12 mouse cellular contexts compared by ENCODE assay signal in the genomic region with DNA sequence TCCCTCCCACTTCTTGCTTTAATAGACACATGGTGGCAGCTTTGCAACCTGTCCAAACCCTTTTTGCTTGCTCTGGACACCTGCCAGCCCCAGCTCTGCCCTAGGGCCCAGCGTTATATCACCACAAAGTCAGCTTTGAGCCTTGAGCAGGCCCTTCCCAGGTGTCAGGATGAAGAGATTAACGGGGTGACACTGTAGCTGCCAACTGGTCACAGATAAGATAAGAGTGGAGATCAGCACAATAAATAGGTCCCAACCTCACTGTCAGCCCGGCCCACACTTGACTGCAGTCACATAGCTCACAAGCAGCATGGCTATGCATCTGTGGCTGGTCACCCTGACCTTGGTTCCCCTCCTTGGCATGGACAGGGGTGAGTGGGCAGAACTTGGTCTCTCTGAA. TPM values are rescaled to one million over a fixed set of nuclear protein-coding genes. Genes with fewer than 3 reads are reported as not detected.
DNase-seq lines count a peak whose midpoint lies in the region; ATAC-seq lines count a peak whose summit lies in the region.
"Had no signal": no experiment of that assay in that cellular context is flagged by ENCODE, and none has a peak within 500 bp of the region (broad histone marks: within the 10 kb centered on the region; RNA-seq: fewer than 3 reads in every experiment).

Gene Spink4 (plus strand): TSS at position 268 of the 400 bp plus-strand sequence.

- H3K27ac ChIP-seq in heart, embryonic 12.5 days (ENCODE audit: poor library complexity, severe bottlenecking) = peak within 1 kb of the TSS; percentile 47
- no peak within 1 kb of the TSS for H3K27ac ChIP-seq in kidney, embryonic 16.5 days (ENCODE audit: low read length)
- H3K27ac ChIP-seq in forebrain, embryonic 14.5 days (ENCODE audit: low read depth, low read length) = no peak within 1 kb of the TSS
- H3K27ac ChIP-seq: heart, adult 2 months had no signal

- no peak within 1 kb of the TSS for H3K9ac ChIP-seq in heart, embryonic 12.5 days
- 0 out of 2 replicates have a peak within 1 kb of the TSS, but pooled peaks have one; percentile 8 for H3K9ac ChIP-seq in kidney, embryonic 16.5 days (replicated peaks; ENCODE audit: low read length)
- no peak within 1 kb of the TSS for H3K9ac ChIP-seq in forebrain, embryonic 14.5 days (ENCODE audit: low read length)

- WGBS in heart, embryonic 12.5 days = 11% methylated on average over 3 of the region's 3 CpGs
- 37% methylated on average over 3 of the region's 3 CpGs for WGBS in kidney, embryonic 16.5 days
- 60% methylated on average over 3 of the region's 3 CpGs for WGBS in forebrain, embryonic 14.5 days

- no peak within 1 kb of the TSS for H3K4me2 ChIP-seq in heart, embryonic 12.5 days
- no peak within 1 kb of the TSS for H3K4me2 ChIP-seq in kidney, embryonic 16.5 days (replicated peaks; ENCODE audit: low read depth, low read length)
- H3K4me2 ChIP-seq in forebrain, embryonic 14.5 days (ENCODE audit: low read length) = no peak within 1 kb of the TSS

- H3K4me3 ChIP-seq in heart, embryonic 12.5 days = no peak within 1 kb of the TSS
- H3K4me3 ChIP-seq in kidney, embryonic 16.5 days (ENCODE audit: low read length) = no peak within 1 kb of the TSS
- no peak within 1 kb of the TSS for H3K4me3 ChIP-seq in forebrain, embryonic 14.5 days (ENCODE audit: low read depth, low read length)
- H3K4me3 ChIP-seq: heart, adult 2 months had no signal

- peak; percentile 59 for ATAC-seq in heart, embryonic 12.5 days (ENCODE audit: insufficient number of reproducible peaks, low FRiP score)
- no peak for ATAC-seq in kidney, embryonic 16.5 days (ENCODE audit: low FRiP score, low TSS enrichment)
- no peak for ATAC-seq in forebrain, embryonic 14.5 days
- ATAC-seq: CD4-positive, CD25-positive, alpha-beta regulatory T cell, adult 4 months had no signal

- no peak for DNase-seq in heart, adult 8-10 months (ENCODE audit: low spot score)
- peak in 1 of 2 experiments; percentile 30 for DNase-seq in adrenal gland, postnatal 4 days (ENCODE audit: low spot score in 2 of 2)
- DNase-seq in lung, postnatal 36 days = peak; percentile 43
- no peak for DNase-seq in forebrain, embryonic 14.5 days (ENCODE audit: low spot score)
- DNase-seq in layer of hippocampus, adult 8-10 months (ENCODE audit: low spot score in 2 of 2) = no peak
- no peak for DNase-seq in thymus, postnatal 25 days

- no peaks in the 10 kb centered on the region for H3K9me3 ChIP-seq in heart, embryonic 12.5 days (replicated peaks)
- H3K9me3 ChIP-seq in kidney, embryonic 16.5 days (ENCODE audit: low read length) = no peaks in the 10 kb centered on the region
- H3K9me3 ChIP-seq in forebrain, embryonic 14.5 days (replicated peaks; ENCODE audit: control insufficient read depth, low read length) = no peaks in the 10 kb centered on the region

- H3K4me1 ChIP-seq in heart, embryonic 12.5 days (replicated peaks) = peaks cover 14% of the 10 kb centered on the region
- peaks cover 8% of the 10 kb centered on the region for H3K4me1 ChIP-seq in kidney, embryonic 16.5 days (ENCODE audit: insufficient read depth, low read length)
- H3K4me1 ChIP-seq in forebrain, embryonic 14.5 days (ENCODE audit: control insufficient read depth, insufficient read depth, low read length) = no peaks in the 10 kb centered on the region

- no peaks in the 10 kb centered on the region for H3K36me3 ChIP-seq in heart, embryonic 12.5 days
- no peaks in the 10 kb centered on the region for H3K36me3 ChIP-seq in kidney, embryonic 16.5 days (ENCODE audit: insufficient read depth, low read length)
- no peaks in the 10 kb centered on the region for H3K36me3 ChIP-seq in forebrain, embryonic 14.5 days (ENCODE audit: control insufficient read depth, insufficient read depth, low read length)

- H3K27me3 ChIP-seq in heart, embryonic 12.5 days (replicated peaks) = no peaks in the 10 kb centered on the region
- H3K27me3 ChIP-seq in kidney, embryonic 16.5 days (ENCODE audit: insufficient read depth, low read length) = no peaks in the 10 kb centered on the region
- H3K27me3 ChIP-seq in forebrain, embryonic 14.5 days (replicated peaks; ENCODE audit: control insufficient read depth, insufficient read depth, low read length) = no peaks in the 10 kb centered on the region

RNA-seq across cellular contexts. Expression of gene Spink4, which starts in this region (rescaled TPM):
- polyA plus RNA-seq in heart, embryonic 12.5 days (2016; fragmentation: Nextera tagmentation; extraction: Ambion mirVana) = 8.9 and 10.4 TPM in 2 replicates
- 1 to 10 TPM in 1 of 4 experiments, under 1 TPM in 2, not detected in 1; 0.82 to 1.3 (median 0.94) TPM for total RNA-seq in heart, adult 8-10 months (2022)
- total RNA-seq in adrenal gland, postnatal 4 days (2021) = 10 to 100 TPM; 14.6 to 17.7 TPM
- polyA plus RNA-seq in kidney, embryonic 16.5 days (2015; fragmentation: Nextera tagmentation; extraction: Ambion mirVana) = not detected in 2 replicates
- polyA plus RNA-seq in forebrain, embryonic 14.5 days (2014; fragmentation: Nextera tagmentation; extraction: Ambion mirVana) = not detected in 2 replicates
- not detected for total RNA-seq in layer of hippocampus, adult 8-10 months (2022)
- total RNA-seq: left cerebral cortex, adult 8-10 months had no signal
- polyA plus RNA-seq: CD4-positive, CD25-positive, alpha-beta regulatory T cell, adult 4 months; embryonic facial prominence, embryonic 11.5 days had no signal

Comparison
In these comparisons a context has a peak if more than half of its experiments do, and no peak if none do; other contexts are left out.
1. RNA of gene Spink4 (total RNA-seq): 14.6 to 17.7 TPM in adrenal gland, postnatal 4 days; 0.82 to 1.3 TPM in heart, adult 8-10 months and not detected in layer of hippocampus, adult 8-10 months; every median in the first group is over 4 times any median in the second.